Comparison of ENCODE assay signal across 13 mouse cellular contexts in genomic region chr7:97340907-97341849, GRCm38 (mm10). TPM values are rescaled to one million over a fixed set of nuclear protein-coding genes. Genes with fewer than 3 reads are reported as not detected.
DNase-seq lines count a peak whose midpoint lies in the region; ATAC-seq lines count a peak whose summit lies in the region.
"Had no signal": no experiment of that assay in that cellular context is flagged by ENCODE, and none has a peak within 500 bp of the region (broad histone marks: within the 10 kb centered on the region; RNA-seq: fewer than 3 reads in every experiment).

No protein-coding gene starts in this region.

- 58% methylated on average over 18 of the region's 18 CpGs for WGBS in intestine, embryonic 14.5 days
- WGBS in midbrain, embryonic 13.5 days: 72% methylated on average over 18 of the region's 18 CpGs

- no peaks in the 10 kb centered on the region for H3K27me3 ChIP-seq in intestine, embryonic 14.5 days (replicated peaks; ENCODE audit: control insufficient read depth, insufficient read depth, low read length)
- H3K27me3 ChIP-seq in midbrain, embryonic 13.5 days: no peaks in the 10 kb centered on the region
- H3K27me3 ChIP-seq: liver, embryonic 15.5 days had no signal

- no peak overlapping the region for H3K4me2 ChIP-seq in intestine, embryonic 14.5 days (ENCODE audit: low read length)
- no peak overlapping the region for H3K4me2 ChIP-seq in midbrain, embryonic 13.5 days (replicated peaks)
- H3K4me2 ChIP-seq: liver, embryonic 15.5 days had no signal

- H3K4me3 ChIP-seq in intestine, embryonic 14.5 days (ENCODE audit: low read depth, low read length): no peak overlapping the region
- no peak overlapping the region for H3K4me3 ChIP-seq in midbrain, embryonic 13.5 days (replicated peaks)
- H3K4me3 ChIP-seq: liver, embryonic 15.5 days had no signal

- H3K9me3 ChIP-seq in intestine, embryonic 14.5 days (ENCODE audit: control insufficient read depth, low read length): 0 out of 2 replicates have a peak, but pooled peaks cover 2% of the 10 kb centered on the region
- H3K9me3 ChIP-seq in midbrain, embryonic 13.5 days: no peaks in the 10 kb centered on the region
- H3K9me3 ChIP-seq: liver, embryonic 15.5 days had no signal

- peak; percentile 48 for ATAC-seq in intestine, embryonic 14.5 days (replicated peaks; ENCODE audit: low FRiP score, low TSS enrichment, low read depth)
- ATAC-seq in megakaryocyte-erythroid progenitor cell, adult 5-6 weeks (replicated peaks; ENCODE audit: low FRiP score, low TSS enrichment, poor library complexity, severe bottlenecking): peak; percentile 75
- no peak for ATAC-seq in midbrain, embryonic 13.5 days
- ATAC-seq: midbrain, embryonic 16.5 days had no signal

- peak; percentile 36 to 43 for DNase-seq in heart, adult 9 months (ENCODE audit: low spot score in 2 of 2)
- no peak for DNase-seq in heart, adult 8-10 months (ENCODE audit: low spot score)
- DNase-seq in ES-CJ7 (ENCODE audit: low read depth, low spot score): peak; percentile 82
- no peak for DNase-seq in intestine, embryonic 14.5 days (ENCODE audit: low spot score)
- no peak for DNase-seq in right cerebral cortex, adult 18-20 months
- no peak for DNase-seq in thymus, postnatal 25 days
- DNase-seq: right cerebral cortex, postnatal 4 days; thymus, adult 18-20 months had no signal

- H3K36me3 ChIP-seq in intestine, embryonic 14.5 days (ENCODE audit: control insufficient read depth, insufficient read depth, low read length): no peaks in the 10 kb centered on the region
- H3K36me3 ChIP-seq in midbrain, embryonic 13.5 days: no peaks in the 10 kb centered on the region
- H3K36me3 ChIP-seq: liver, embryonic 15.5 days had no signal

- H3K9ac ChIP-seq in intestine, embryonic 14.5 days (ENCODE audit: low read length): no peak overlapping the region
- H3K9ac ChIP-seq in midbrain, embryonic 13.5 days (replicated peaks): no peak overlapping the region
- H3K9ac ChIP-seq: liver, embryonic 15.5 days had no signal

- no peak overlapping the region for H3K27ac ChIP-seq in intestine, embryonic 14.5 days (ENCODE audit: low read depth)
- no peak overlapping the region for H3K27ac ChIP-seq in midbrain, embryonic 13.5 days
- H3K27ac ChIP-seq: liver, embryonic 15.5 days had no signal

- H3K4me1 ChIP-seq in intestine, embryonic 14.5 days (replicated peaks; ENCODE audit: control insufficient read depth, insufficient read depth, low read length): peaks cover 38% of the 10 kb centered on the region
- no peaks in the 10 kb centered on the region for H3K4me1 ChIP-seq in midbrain, embryonic 13.5 days (replicated peaks)

RNA-seq across cellular contexts. Expression of gene Kctd21, which starts 9.1 kb away (rescaled TPM):
- 1 to 10 TPM; 3.0 to 5.0 (median 3.8) TPM for total RNA-seq in heart, adult 8-10 months (2022)
- polyA plus RNA-seq in intestine, embryonic 14.5 days (2014; fragmentation: Nextera tagmentation; extraction: Ambion mirVana): 5.4 and 5.9 TPM in 2 replicates
- total RNA-seq in megakaryocyte-erythroid progenitor cell, adult 5-6 weeks (2014; fragmentation: Nextera tagmentation): 0.69 and 1.6 TPM in 2 replicates
- 0.76 and 1.7 TPM in 2 replicates for total RNA-seq in megakaryocyte-erythroid progenitor cell, adult 5-6 weeks (2017)
- polyA plus RNA-seq in midbrain, embryonic 13.5 days (2015; fragmentation: Nextera tagmentation; extraction: Ambion mirVana): 6.9 and 8.3 TPM in 2 replicates

RNA-seq across cellular contexts. Expression of gene Usp35, which starts 9.4 kb away (rescaled TPM):
- 1 to 10 TPM in 2 of 4 experiments, under 1 TPM in 2; 0.72 to 1.0 (median 0.86) TPM for total RNA-seq in heart, adult 8-10 months (2022)
- 2.1 and 3.4 TPM in 2 replicates for polyA plus RNA-seq in intestine, embryonic 14.5 days (2014; fragmentation: Nextera tagmentation; extraction: Ambion mirVana)
- 0.44 and 2.9 TPM in 2 replicates for total RNA-seq in megakaryocyte-erythroid progenitor cell, adult 5-6 weeks (2014; fragmentation: Nextera tagmentation)
- not detected in 2 replicates for total RNA-seq in megakaryocyte-erythroid progenitor cell, adult 5-6 weeks (2017)
- polyA plus RNA-seq in midbrain, embryonic 13.5 days (2015; fragmentation: Nextera tagmentation; extraction: Ambion mirVana): 2.6 and 2.8 TPM in 2 replicates
- total RNA-seq: common myeloid progenitor, adult 5-6 weeks had no signal

RNA-seq across cellular contexts. Expression of gene Alg8, which starts 30.2 kb away (rescaled TPM):
- total RNA-seq in heart, adult 8-10 months (2022): 1 to 10 TPM; 4.8 to 5.3 (median 4.9) TPM
- polyA plus RNA-seq in intestine, embryonic 14.5 days (2014; fragmentation: Nextera tagmentation; extraction: Ambion mirVana): 46.2 and 48.6 TPM in 2 replicates
- 67.6 and 71.5 TPM in 2 replicates for total RNA-seq in megakaryocyte-erythroid progenitor cell, adult 5-6 weeks (2014; fragmentation: Nextera tagmentation)
- total RNA-seq in megakaryocyte-erythroid progenitor cell, adult 5-6 weeks (2017): 35.9 and 46.3 TPM in 2 replicates
- 19.5 and 22.2 TPM in 2 replicates for polyA plus RNA-seq in midbrain, embryonic 13.5 days (2015; fragmentation: Nextera tagmentation; extraction: Ambion mirVana)

RNA-seq across cellular contexts. Expression of gene Ndufc2, which starts 58.6 kb away (rescaled TPM):
- 100 to 1,000 TPM; 498 to 518 (median 508) TPM for total RNA-seq in heart, adult 8-10 months (2022)
- polyA plus RNA-seq in intestine, embryonic 14.5 days (2014; fragmentation: Nextera tagmentation; extraction: Ambion mirVana): 386 and 389 TPM in 2 replicates
- 188 and 266 TPM in 2 replicates for total RNA-seq in megakaryocyte-erythroid progenitor cell, adult 5-6 weeks (2014; fragmentation: Nextera tagmentation)
- 369 and 388 TPM in 2 replicates for total RNA-seq in megakaryocyte-erythroid progenitor cell, adult 5-6 weeks (2017)
- 395 and 403 TPM in 2 replicates for polyA plus RNA-seq in midbrain, embryonic 13.5 days (2015; fragmentation: Nextera tagmentation; extraction: Ambion mirVana)

Comparison
In these comparisons a context has a peak if more than half of its experiments do, and no peak if none do; other contexts are left out.
1. DNase-seq: peak in heart, adult 9 months (2 of 2) and ES-CJ7 (single experiment); none in heart, adult 8-10 months (single experiment), intestine, embryonic 14.5 days (single experiment), right cerebral cortex, adult 18-20 months (single experiment) and thymus, postnatal 25 days (single experiment).
2. RNA of gene Alg8, which starts 30.2 kb away (total RNA-seq): 35.9 to 71.5 TPM in megakaryocyte-erythroid progenitor cell, adult 5-6 weeks; 4.8 to 5.3 TPM in heart, adult 8-10 months; every median in the first group is over 4 times any median in the second.